Mouse (Mus musculus): Measurements from ENCODE around the gene Srpk2. TPM values are rescaled to one million over a fixed set of nuclear protein-coding genes. Genes with fewer than 3 reads are reported as not detected.
"Not testable (repeated sequence)": the region's sequence is repeated elsewhere in the genome, so short reads cannot be mapped to it uniquely, and the experiment has no call there.

Srpk2 gene
- polyA plus RNA-seq, 1 experiment from 2014 or later: 56.2 TPM

GRCm38 (mm10) chr5:23670880-23671279 lies 13.5 kb downstream of the Srpk2 start:
- H3K27me3 ChIP-seq: no peaks in the 10 kb centered on the region
- peaks cover 10% of the 10 kb centered on the region for H3K4me1 ChIP-seq
- no peak overlapping the region for H3K4me3 ChIP-seq (replicated peaks)
- no peak overlapping the region for H3K9ac ChIP-seq
- no peak for ATAC-seq (ENCODE audit: insufficient number of reproducible peaks, low FRiP score, low TSS enrichment, low read depth)
- 89% methylated on average over 4 of the region's 4 CpGs for WGBS
- no peak overlapping the region for H3K4me2 ChIP-seq (replicated peaks)
- no peaks in the 10 kb centered on the region for H3K9me3 ChIP-seq (replicated peaks)
- H3K27ac ChIP-seq (replicated peaks): no peak overlapping the region
- H3K36me3 ChIP-seq: no peaks in the 10 kb centered on the region

- H3K4me3 ChIP-seq (replicated peaks): no peak overlapping the region
- H3K4me1 ChIP-seq: 0 out of 2 replicates have a peak, but pooled peaks cover 12% of the 10 kb centered on the region
- H3K9me3 ChIP-seq (replicated peaks): no peaks in the 10 kb centered on the region
- H3K27ac ChIP-seq (replicated peaks): no peak overlapping the region
- no peaks in the 10 kb centered on the region for H3K36me3 ChIP-seq
- no peak overlapping the region for H3K9ac ChIP-seq
- no peak for ATAC-seq (ENCODE audit: insufficient number of reproducible peaks, low FRiP score, low TSS enrichment, low read depth)
- H3K4me2 ChIP-seq (replicated peaks): no peak overlapping the region
- H3K27me3 ChIP-seq: no peaks in the 10 kb centered on the region
These were observed 18.5 kb downstream of the Srpk2 start for GRCm38 (mm10) chr5:23665906-23666305.

- H3K9me3 ChIP-seq (replicated peaks): no peaks in the 10 kb centered on the region
- no peak overlapping the region for H3K4me3 ChIP-seq (replicated peaks)
- H3K27ac ChIP-seq (replicated peaks): no peak overlapping the region
- H3K27me3 ChIP-seq: no peaks in the 10 kb centered on the region
- no peaks in the 10 kb centered on the region for H3K36me3 ChIP-seq
- H3K4me1 ChIP-seq: 0 out of 2 replicates have a peak, but pooled peaks cover 10% of the 10 kb centered on the region
- ATAC-seq (ENCODE audit: insufficient number of reproducible peaks, low FRiP score, low TSS enrichment, low read depth): no peak
- WGBS: 49% methylated on average over 2 of the region's 2 CpGs
- no peak overlapping the region for H3K4me2 ChIP-seq (replicated peaks)
- no peak overlapping the region for H3K9ac ChIP-seq
These were observed 23.2 kb downstream of the Srpk2 start for GRCm38 (mm10) chr5:23661191-23661590.

GRCm38 (mm10) chr5:23658017-23658416 lies 26.4 kb downstream of the Srpk2 start:
- WGBS: 79% methylated on average over 5 of the region's 5 CpGs

GRCm38 (mm10) chr5:23656590-23656989 lies 27.8 kb downstream of the Srpk2 start:
- Histone ChIP-seq H3K36me3 (no peaks in the 10 kb centered on the region), H3K4me3 (replicated peaks) (no peak overlapping the region), H3K4me2 (replicated peaks) (no peak overlapping the region), H3K4me1 (0 out of 2 replicates have a peak, but pooled peaks cover 8% of the 10 kb centered on the region), H3K27ac (replicated peaks) (no peak overlapping the region), H3K9ac (no peak overlapping the region), H3K9me3 (replicated peaks) (no peaks in the 10 kb centered on the region), H3K27me3 (no peaks in the 10 kb centered on the region)
- no peak for ATAC-seq (ENCODE audit: insufficient number of reproducible peaks, low FRiP score, low TSS enrichment, low read depth)
- WGBS: 90% methylated on average over 4 of the region's 4 CpGs

More at GRCm38 (mm10) chr5:23658017-23658416, 26.4 kb downstream of the Srpk2 start:
- no peaks in the 10 kb centered on the region for H3K36me3 ChIP-seq
- H3K4me2 ChIP-seq (replicated peaks): no peak overlapping the region
- no peaks in the 10 kb centered on the region for H3K27me3 ChIP-seq
- ATAC-seq (ENCODE audit: insufficient number of reproducible peaks, low FRiP score, low TSS enrichment, low read depth): no peak
- H3K9ac ChIP-seq: no peak overlapping the region
- H3K4me1 ChIP-seq: 0 out of 2 replicates have a peak, but pooled peaks cover 5% of the 10 kb centered on the region
- H3K4me3 ChIP-seq (replicated peaks): no peak overlapping the region
- H3K27ac ChIP-seq (replicated peaks): no peak overlapping the region
- H3K9me3 ChIP-seq (replicated peaks): no peaks in the 10 kb centered on the region

GRCm38 (mm10) chr5:23655030-23655429 lies 29.4 kb downstream of the Srpk2 start:
- no peak overlapping the region for H3K4me2 ChIP-seq (replicated peaks)
- ATAC-seq (ENCODE audit: insufficient number of reproducible peaks, low FRiP score, low TSS enrichment, low read depth): no peak
- no peaks in the 10 kb centered on the region for H3K9me3 ChIP-seq (replicated peaks)
- 0 out of 2 replicates have a peak, but pooled peaks cover 3% of the 10 kb centered on the region for H3K4me1 ChIP-seq
- no peaks in the 10 kb centered on the region for H3K36me3 ChIP-seq
- H3K27me3 ChIP-seq: no peaks in the 10 kb centered on the region
- no peak overlapping the region for H3K27ac ChIP-seq (replicated peaks)
- H3K9ac ChIP-seq: no peak overlapping the region
- H3K4me3 ChIP-seq (replicated peaks): no peak overlapping the region
- 69% methylated on average over 1 of the region's 1 CpGs for WGBS

- WGBS: 42% methylated on average over 7 of the region's 7 CpGs
- Histone ChIP-seq H3K4me2 (replicated peaks) (no peak overlapping the region), H3K27me3 (no peaks in the 10 kb centered on the region), H3K4me1 (0 out of 2 replicates have a peak, but pooled peaks cover 3% of the 10 kb centered on the region), H3K4me3 (replicated peaks) (no peak overlapping the region), H3K27ac (replicated peaks) (0 out of 2 replicates have a peak overlapping the region, but pooled peaks have one; percentile 22), H3K36me3 (no peaks in the 10 kb centered on the region), H3K9ac (no peak overlapping the region), H3K9me3 (replicated peaks) (no peaks in the 10 kb centered on the region)
- ATAC-seq (ENCODE audit: insufficient number of reproducible peaks, low FRiP score, low TSS enrichment, low read depth): no peak
These were observed 32.1 kb downstream of the Srpk2 start for GRCm38 (mm10) chr5:23652326-23652725.

- no peak overlapping the region for H3K4me3 ChIP-seq (replicated peaks)
- no peaks in the 10 kb centered on the region for H3K9me3 ChIP-seq (replicated peaks)
- H3K4me2 ChIP-seq (replicated peaks): no peak overlapping the region
- H3K9ac ChIP-seq: no peak overlapping the region
- WGBS: 79% methylated on average over 3 of the region's 3 CpGs
- H3K27me3 ChIP-seq: no peaks in the 10 kb centered on the region
- no peak overlapping the region for H3K27ac ChIP-seq (replicated peaks)
- ATAC-seq (ENCODE audit: insufficient number of reproducible peaks, low FRiP score, low TSS enrichment, low read depth): no peak
- no peaks in the 10 kb centered on the region for H3K36me3 ChIP-seq
- H3K4me1 ChIP-seq: 0 out of 2 replicates have a peak, but pooled peaks cover 3% of the 10 kb centered on the region
These were observed 32.6 kb downstream of the Srpk2 start for GRCm38 (mm10) chr5:23651786-23652185.

GRCm38 (mm10) chr5:23650504-23650903 lies 33.9 kb downstream of the Srpk2 start:
- Histone ChIP-seq H3K4me1 (0 out of 2 replicates have a peak, but pooled peaks cover 3% of the 10 kb centered on the region), H3K4me3 (replicated peaks) (no peak overlapping the region), H3K9ac (no peak overlapping the region), H3K4me2 (replicated peaks) (no peak overlapping the region), H3K9me3 (replicated peaks) (no peaks in the 10 kb centered on the region), H3K27ac (replicated peaks) (no peak overlapping the region), H3K27me3 (no peaks in the 10 kb centered on the region), H3K36me3 (no peaks in the 10 kb centered on the region)
- WGBS: 60% methylated on average over 3 of the region's 3 CpGs
- no peak for ATAC-seq (ENCODE audit: insufficient number of reproducible peaks, low FRiP score, low TSS enrichment, low read depth)

GRCm38 (mm10) chr5:23649246-23649645 lies 35.2 kb downstream of the Srpk2 start:
- Histone ChIP-seq H3K9me3 (replicated peaks) (no peaks in the 10 kb centered on the region), H3K9ac (no peak overlapping the region), H3K4me1 (0 out of 2 replicates have a peak, but pooled peaks cover 3% of the 10 kb centered on the region), H3K4me3 (replicated peaks) (no peak overlapping the region), H3K4me2 (replicated peaks) (no peak overlapping the region), H3K27me3 (no peaks in the 10 kb centered on the region), H3K27ac (replicated peaks) (no peak overlapping the region), H3K36me3 (no peaks in the 10 kb centered on the region)
- ATAC-seq (ENCODE audit: insufficient number of reproducible peaks, low FRiP score, low TSS enrichment, low read depth): no peak
- WGBS: 78% methylated on average over 2 of the region's 2 CpGs

- Histone ChIP-seq H3K4me1 (no peaks in the 10 kb centered on the region), H3K27ac (replicated peaks) (no peak overlapping the region), H3K27me3 (no peaks in the 10 kb centered on the region), H3K9ac (no peak overlapping the region), H3K4me3 (replicated peaks) (no peak overlapping the region), H3K9me3 (replicated peaks) (no peaks in the 10 kb centered on the region), H3K4me2 (replicated peaks) (no peak overlapping the region), H3K36me3 (no peaks in the 10 kb centered on the region)
- ATAC-seq (ENCODE audit: insufficient number of reproducible peaks, low FRiP score, low TSS enrichment, low read depth): no peak
- WGBS: 58% methylated on average over 3 of the region's 3 CpGs
These were observed 38.7 kb downstream of the Srpk2 start for GRCm38 (mm10) chr5:23645671-23646070.

GRCm38 (mm10) chr5:23639193-23639592 lies 45.2 kb downstream of the Srpk2 start:
- H3K9me3 ChIP-seq (replicated peaks); H3K36me3 ChIP-seq; H3K4me1 ChIP-seq; H3K9ac ChIP-seq; H3K4me3 ChIP-seq (replicated peaks); H3K4me2 ChIP-seq (replicated peaks); H3K27me3 ChIP-seq; ATAC-seq (ENCODE audit: insufficient number of reproducible peaks, low FRiP score, low TSS enrichment, low read depth); H3K27ac ChIP-seq (replicated peaks): not testable (repeated sequence)
